Mouse (Mus musculus): ENCODE measurements around the gene Cox10.

- no peak for TF ChIP-seq POLR2AphosphoS5 (IDR thresholded peaks at IDR 0.05; ENCODE audit: borderline replicate concordance, low read depth, low read length)
- no peak for TF ChIP-seq RCOR1 (IDR thresholded peaks at IDR 0.05; ENCODE audit: low read depth, low read length)
- no peak for TF ChIP-seq CTCF (IDR thresholded peaks at IDR 0.05 in 2 of 3, conservative IDR thresholded peaks at IDR 0.05 in 1 of 3; ENCODE audit: control insufficient read depth in 1 of 3, insufficient read depth in 1 of 3, low read depth in 2 of 3, low read length in 3 of 3, poor library complexity in 1 of 3, severe bottlenecking in 1 of 3)
- no peak for TF ChIP-seq SMC3 (IDR thresholded peaks at IDR 0.05; ENCODE audit: low read depth, low read length)
- TF ChIP-seq MAX (IDR thresholded peaks at IDR 0.05; ENCODE audit: low read length), result no peak
- no peak for TF ChIP-seq USF1 (IDR thresholded peaks at IDR 0.05; ENCODE audit: low read depth, low read length)
- no peak for TF ChIP-seq HCFC1 (IDR thresholded peaks at IDR 0.05; ENCODE audit: low read depth, low read length)
- TF ChIP-seq E2F4 (IDR thresholded peaks at IDR 0.05; ENCODE audit: borderline replicate concordance, low read depth, low read length), result no peak
- TF ChIP-seq KAT2A (conservative IDR thresholded peaks at IDR 0.05; ENCODE audit: low read depth, low read length), result no peak
- no peak for TF ChIP-seq EP300 (IDR thresholded peaks at IDR 0.05; ENCODE audit: low read depth in 1 of 2, low read length in 2 of 2)
- no peak for TF ChIP-seq ZKSCAN1 (IDR thresholded peaks at IDR 0.05; ENCODE audit: low read depth, low read length)
- TF ChIP-seq POLR2A (IDR thresholded peaks at IDR 0.05; ENCODE audit: control insufficient read depth in 1 of 2, insufficient read depth in 1 of 2, low read depth in 1 of 2, low read length in 2 of 2, poor library complexity in 1 of 2), result no peak
- TF ChIP-seq TCF12 (IDR thresholded peaks at IDR 0.05; ENCODE audit: low read depth, low read length), result no peak
Observed at GRCm38 (mm10) chr11:64091150-64091549, 11.9 kb upstream of the Cox10 start.
